Mouse (Mus musculus): ENCODE measurements around the gene Krtap10-4. TPM values are rescaled to one million over a fixed set of nuclear protein-coding genes. Genes with fewer than 3 reads are reported as not detected.
"Not testable (repeated sequence)": the region's sequence is repeated elsewhere in the genome, so short reads cannot be mapped to it uniquely, and the experiment has no call there.

Krtap10-4 gene
- polyA plus RNA-seq, 1 experiment from 2014 or later: not detected

DNA sequence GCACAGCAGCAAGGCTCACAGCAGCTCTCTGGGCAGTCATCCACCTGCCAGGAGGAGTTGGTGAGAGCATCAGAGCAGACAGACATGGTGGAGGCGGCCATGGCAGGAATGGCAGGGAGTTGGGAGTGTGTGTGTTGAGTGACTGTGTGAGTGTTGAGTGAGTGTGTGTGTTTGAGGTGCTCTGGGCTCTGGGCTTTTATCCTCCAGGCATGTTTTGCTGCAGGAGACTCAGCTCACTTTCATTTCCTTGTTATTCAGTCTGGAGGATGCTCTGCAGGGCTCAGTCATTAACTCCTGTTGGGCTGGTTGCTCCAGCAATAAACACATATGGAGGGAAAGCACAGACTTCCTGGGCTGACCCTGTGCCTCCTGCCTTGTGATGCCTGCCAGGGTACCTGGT, 50.1 kb downstream of the Krtap10-4 start, which contains the start of gene Gm7138:
Gene Gm7138 (minus strand): TSS at position 101 of the 400 bp plus-strand sequence.
- H3K4me1 ChIP-seq (ENCODE audit: control insufficient read depth, insufficient read depth, low read length); ATAC-seq (ENCODE audit: insufficient read depth, low FRiP score, low TSS enrichment): not testable (repeated sequence)

More for the DNA sequence above, 50.1 kb downstream of the Krtap10-4 start, which contains the start of gene Gm7138:
- 44% methylated on average over 1 of the region's 1 CpGs for WGBS
- not testable (repeated sequence) for H3K9ac ChIP-seq (ENCODE audit: low read length); H3K4me2 ChIP-seq (ENCODE audit: low read depth); H3K27ac ChIP-seq (ENCODE audit: low read depth, low read length); H3K36me3 ChIP-seq (ENCODE audit: control insufficient read depth, insufficient read depth, low read length); H3K4me3 ChIP-seq (ENCODE audit: low read depth, low read length); DNase-seq (ENCODE audit: low spot score); H3K9me3 ChIP-seq (ENCODE audit: control insufficient read depth, low read length); H3K27me3 ChIP-seq (ENCODE audit: control insufficient read depth, insufficient read depth, low read length)

Other genes with a start within 250 kb of the Krtap10-4 start
- 71.4 and 72.1 TPM in 2 replicates for gene Pttg1ip, start 245.4 kb downstream of the Krtap10-4 start, polyA plus RNA-seq (2014; fragmentation: Nextera tagmentation; extraction: Ambion mirVana)
- gene Sumo3, start 221.0 kb downstream of the Krtap10-4 start, polyA plus RNA-seq (2014; fragmentation: Nextera tagmentation; extraction: Ambion mirVana): 334 and 346 TPM in 2 replicates
- 1.4 and 4.8 TPM in 2 replicates for gene Gm49325, start 220.9 kb downstream of the Krtap10-4 start, polyA plus RNA-seq (2014; fragmentation: Nextera tagmentation; extraction: Ambion mirVana)
- 65.9 and 66.0 TPM in 2 replicates for gene Ube2g2, start 204.8 kb downstream of the Krtap10-4 start, polyA plus RNA-seq (2014; fragmentation: Nextera tagmentation; extraction: Ambion mirVana)
- 0.92 and 1.0 TPM in 2 replicates for gene Tspear, start 140.5 kb downstream of the Krtap10-4 start, polyA plus RNA-seq (2014; fragmentation: Nextera tagmentation; extraction: Ambion mirVana)
- gene Gm19402, start 136.3 kb downstream of the Krtap10-4 start, polyA plus RNA-seq (2014; fragmentation: Nextera tagmentation; extraction: Ambion mirVana): not detected in 2 replicates
- gene Gm9508, start 129.9 kb downstream of the Krtap10-4 start, polyA plus RNA-seq (2014; fragmentation: Nextera tagmentation; extraction: Ambion mirVana): not detected in 2 replicates
- gene Gm10272, start 120.5 kb downstream of the Krtap10-4 start, polyA plus RNA-seq (2014; fragmentation: Nextera tagmentation; extraction: Ambion mirVana): not detected in 2 replicates
- not detected in 2 replicates for gene Gm10024, start 115.6 kb downstream of the Krtap10-4 start, polyA plus RNA-seq (2014; fragmentation: Nextera tagmentation; extraction: Ambion mirVana)
- gene Gm10142, start 111.3 kb downstream of the Krtap10-4 start, polyA plus RNA-seq (2014; fragmentation: Nextera tagmentation; extraction: Ambion mirVana): not detected in 2 replicates
- not detected in 2 replicates for gene Krtap12-1, start 106.5 kb downstream of the Krtap10-4 start, polyA plus RNA-seq (2014; fragmentation: Nextera tagmentation; extraction: Ambion mirVana)
- gene Gm10100, start 100.6 kb downstream of the Krtap10-4 start, polyA plus RNA-seq (2014; fragmentation: Nextera tagmentation; extraction: Ambion mirVana): not detected in 2 replicates
- not detected in 2 replicates for gene Gm18596, start 84.5 kb downstream of the Krtap10-4 start, polyA plus RNA-seq (2014; fragmentation: Nextera tagmentation; extraction: Ambion mirVana)
- gene Gm9736, start 75.7 kb downstream of the Krtap10-4 start, polyA plus RNA-seq (2014; fragmentation: Nextera tagmentation; extraction: Ambion mirVana): not detected in 2 replicates
- not detected in 2 replicates for gene Gm3233, start 67.4 kb downstream of the Krtap10-4 start, polyA plus RNA-seq (2014; fragmentation: Nextera tagmentation; extraction: Ambion mirVana)
- not detected in 2 replicates for gene Gm3238, start 55.8 kb downstream of the Krtap10-4 start, polyA plus RNA-seq (2014; fragmentation: Nextera tagmentation; extraction: Ambion mirVana)
- gene Gm7138, start 50.2 kb downstream of the Krtap10-4 start, polyA plus RNA-seq (2014; fragmentation: Nextera tagmentation; extraction: Ambion mirVana): not detected in 2 replicates
- gene Gm3250, start 44.6 kb downstream of the Krtap10-4 start, polyA plus RNA-seq (2014; fragmentation: Nextera tagmentation; extraction: Ambion mirVana): not detected in 2 replicates
- gene Gm7137, start 38.9 kb downstream of the Krtap10-4 start, polyA plus RNA-seq (2014; fragmentation: Nextera tagmentation; extraction: Ambion mirVana): not detected in 2 replicates
- not detected in 2 replicates for gene Gm9639, start 32.0 kb downstream of the Krtap10-4 start, polyA plus RNA-seq (2014; fragmentation: Nextera tagmentation; extraction: Ambion mirVana)
- gene Gm19668, start 28.0 kb downstream of the Krtap10-4 start, polyA plus RNA-seq (2014; fragmentation: Nextera tagmentation; extraction: Ambion mirVana): not detected in 2 replicates
- gene Gm9507, start 15.3 kb downstream of the Krtap10-4 start, polyA plus RNA-seq (2014; fragmentation: Nextera tagmentation; extraction: Ambion mirVana): not detected in 2 replicates
- gene Gm2696, start 12.4 kb downstream of the Krtap10-4 start, polyA plus RNA-seq (2014; fragmentation: Nextera tagmentation; extraction: Ambion mirVana): not detected in 2 replicates
- gene Krtap10-10, start 8.9 kb upstream of the Krtap10-4 start, polyA plus RNA-seq (2014; fragmentation: Nextera tagmentation; extraction: Ambion mirVana): not detected in 2 replicates
- gene Gm36176, start 19.7 kb upstream of the Krtap10-4 start, polyA plus RNA-seq (2014; fragmentation: Nextera tagmentation; extraction: Ambion mirVana): not detected in 2 replicates
- gene Gm10318, start 25.8 kb upstream of the Krtap10-4 start, polyA plus RNA-seq (2014; fragmentation: Nextera tagmentation; extraction: Ambion mirVana): not detected in 2 replicates
- not detected in 2 replicates for gene Gm3285, start 34.9 kb upstream of the Krtap10-4 start, polyA plus RNA-seq (2014; fragmentation: Nextera tagmentation; extraction: Ambion mirVana)
- gene Lrrc3, start 75.4 kb upstream of the Krtap10-4 start, polyA plus RNA-seq (2014; fragmentation: Nextera tagmentation; extraction: Ambion mirVana): 4.3 and 4.8 TPM in 2 replicates
- gene Trpm2, start 143.5 kb upstream of the Krtap10-4 start, polyA plus RNA-seq (2014; fragmentation: Nextera tagmentation; extraction: Ambion mirVana): 0.58 and 1.4 TPM in 2 replicates
- gene 1810043G02Rik, start 151.4 kb upstream of the Krtap10-4 start, polyA plus RNA-seq (2014; fragmentation: Nextera tagmentation; extraction: Ambion mirVana): 35.9 and 42.5 TPM in 2 replicates
- 125 and 127 TPM in 2 replicates for gene Pfkl, start 183.0 kb upstream of the Krtap10-4 start, polyA plus RNA-seq (2014; fragmentation: Nextera tagmentation; extraction: Ambion mirVana)
- gene Dnmt3l, start 214.9 kb upstream of the Krtap10-4 start, polyA plus RNA-seq (2014; fragmentation: Nextera tagmentation; extraction: Ambion mirVana): not detected in 2 replicates
- gene Aire, start 216.5 kb upstream of the Krtap10-4 start, polyA plus RNA-seq (2014; fragmentation: Nextera tagmentation; extraction: Ambion mirVana): not detected in 2 replicates
- 1.4 TPM in 2 replicates for gene Icosl, start 242.2 kb upstream of the Krtap10-4 start, polyA plus RNA-seq (2014; fragmentation: Nextera tagmentation; extraction: Ambion mirVana)